Mouse (Mus musculus): ENCODE data around the gene Chid1.

- TF ChIP-seq POLR2A (IDR thresholded peaks at IDR 0.05; ENCODE audit: control insufficient read depth, low read depth, low read length) (no peak), CTCF (IDR thresholded peaks at IDR 0.05; ENCODE audit: control insufficient read depth, insufficient read depth, insufficient replicate concordance, low read depth, low read length) (no peak)
Measured at GRCm38 (mm10) chr7:141560471-141560870, 20.8 kb upstream of the Chid1 start.

Measured in testis, adult 2 months (tissue).